Mouse (Mus musculus) midbrain, embryonic 10.5 days (tissue): ENCODE measurements around the gene Cep164. TPM values are rescaled to one million over a fixed set of nuclear protein-coding genes. Genes with fewer than 3 reads are reported as not detected.

ENCODE experiments used
- DNase-seq: peaks from one replicate; pipeline ENCODE4 v3.0.0-alpha.2; 2017; ENCODE audit warnings: low spot score
- H3K27ac ChIP-seq: fragments of 300-500 bp; sonication (generic); replicated peaks from 2 replicates; pipeline ENCODE4 v1.5.1; 2016; ENCODE audit warnings: mild to moderate bottlenecking
- H3K27me3 ChIP-seq: fragments of 300-500 bp; sonication (generic); 2 replicates; pipeline ENCODE4 v1.6.1; 2016; ENCODE audit warnings: low read depth, mild to moderate bottlenecking; ENCODE audit not compliant: poor library complexity, severe bottlenecking
- H3K36me3 ChIP-seq: fragments of 300-500 bp; sonication (generic); 2 replicates; pipeline ENCODE4 v1.6.1; 2016; ENCODE audit warnings: mild to moderate bottlenecking, moderate library complexity
- H3K4me1 ChIP-seq: fragments of 300-500 bp; sonication (generic); 2 replicates; pipeline ENCODE4 v1.6.1; 2016
- H3K4me3 ChIP-seq: fragments of 300-500 bp; sonication (generic); 2 replicates; pipeline ENCODE4 v1.5.1; 2016; ENCODE audit warnings: mild to moderate bottlenecking, moderate library complexity
- H3K9me3 ChIP-seq: fragments of 300-500 bp; sonication (generic); replicated peaks from 2 replicates; pipeline ENCODE4 v1.6.1; 2016; ENCODE audit warnings: mild to moderate bottlenecking
- WGBS: fragments of 180-500 bp; shearing (Covaris S2); methylation state at CpG from one replicate; pipeline ENCODE4 v1.1.7; 2016; 5-methylcytosine and 5-hydroxymethylcytosine counted together
- polyA plus RNA-seq: library from polyadenylated mRNA; unstranded; fragments of >200 nt; fragmentation: Nextera tagmentation; extraction: Ambion mirVana; gene quantifications from 2 replicates; pipeline ENCODE4 v1.2.1, GENCODE M21; 2016

The Cep164 gene
- polyA plus RNA-seq, 1 experiment from 2014 or later, result 17.0 TPM

- no peaks in the 10 kb centered on the region; the same call in 1 of the 2 replicates for H3K4me1 ChIP-seq
- H3K27ac ChIP-seq, result no peak overlapping the region
- no peak for DNase-seq
- H3K36me3 ChIP-seq, result peaks cover 56% of the 10 kb centered on the region
- H3K4me3 ChIP-seq, result no peak overlapping the region
- H3K27me3 ChIP-seq, result no peaks in the 10 kb centered on the region
- H3K9me3 ChIP-seq, result no peaks in the 10 kb centered on the region
- 88% methylated on average over 18 of the region's 18 CpGs for WGBS
These were observed 60.1 kb downstream of the Cep164 start for GRCm38 (mm10) chr9:45768421-45768820.

- Histone ChIP-seq H3K9me3 (no peaks in the 10 kb centered on the region), H3K4me1 (no peaks in the 10 kb centered on the region; the same call in 1 of the 2 replicates), H3K36me3 (peaks cover 48% of the 10 kb centered on the region), H3K27ac (no peak overlapping the region), H3K27me3 (no peaks in the 10 kb centered on the region), H3K4me3 (no peak overlapping the region)
- 89% methylated on average over 8 of the region's 8 CpGs for WGBS
- no peak for DNase-seq
These were observed 61.3 kb downstream of the Cep164 start for GRCm38 (mm10) chr9:45767155-45767554.

- Histone ChIP-seq H3K36me3 (peaks cover 38% of the 10 kb centered on the region), H3K27ac (no peak overlapping the region), H3K27me3 (no peaks in the 10 kb centered on the region), H3K9me3 (no peaks in the 10 kb centered on the region), H3K4me3 (no peak overlapping the region), H3K4me1 (no peaks in the 10 kb centered on the region; the same call in 1 of the 2 replicates)
- DNase-seq, result no peak
- WGBS, result 87% methylated on average over 6 of the region's 6 CpGs
These were observed 62.3 kb downstream of the Cep164 start for GRCm38 (mm10) chr9:45766195-45766594.

- no peak overlapping the region for H3K27ac ChIP-seq
- no peak overlapping the region for H3K4me3 ChIP-seq
- 40% methylated on average over 8 of the region's 8 CpGs for WGBS
- peaks cover 5% of the 10 kb centered on the region; the same call in 1 of the 2 replicates for H3K27me3 ChIP-seq
- DNase-seq, result peak; percentile 74
- H3K4me1 ChIP-seq, result no peaks in the 10 kb centered on the region
- H3K36me3 ChIP-seq, result no peaks in the 10 kb centered on the region
- H3K9me3 ChIP-seq, result no peaks in the 10 kb centered on the region
These were observed 73.9 kb downstream of the Cep164 start for GRCm38 (mm10) chr9:45754452-45755091.

GRCm38 (mm10) chr9:45749917-45750316, 78.6 kb downstream of the Cep164 start:
- Histone ChIP-seq H3K4me3 (no peak overlapping the region), H3K36me3 (no peaks in the 10 kb centered on the region), H3K4me1 (no peaks in the 10 kb centered on the region), H3K27me3 (no peaks in the 10 kb centered on the region), H3K9me3 (no peaks in the 10 kb centered on the region), H3K27ac (no peak overlapping the region)
- WGBS, result 89% methylated on average over 4 of the region's 4 CpGs
- no peak for DNase-seq

GRCm38 (mm10) chr9:45745451-45745850, 83.0 kb downstream of the Cep164 start:
- no peaks in the 10 kb centered on the region for H3K36me3 ChIP-seq
- H3K4me1 ChIP-seq, result 0 out of 2 replicates have a peak, but pooled peaks cover under 1% of the 10 kb centered on the region
- H3K27me3 ChIP-seq, result no peaks in the 10 kb centered on the region
- no peaks in the 10 kb centered on the region for H3K9me3 ChIP-seq
- WGBS, result 82% methylated on average over 7 of the region's 7 CpGs
- H3K27ac ChIP-seq, result 0 out of 2 replicates have a peak overlapping the region, but pooled peaks have one; percentile 9
- DNase-seq, result no peak
- no peak overlapping the region for H3K4me3 ChIP-seq

GRCm38 (mm10) chr9:45740584-45740980, 87.9 kb downstream of the Cep164 start:
- Histone ChIP-seq H3K4me1 (peaks cover 17% of the 10 kb centered on the region), H3K27ac (0 out of 2 replicates have a peak overlapping the region, but pooled peaks have one; percentile 39), H3K4me3 (no peak overlapping the region), H3K27me3 (no peaks in the 10 kb centered on the region), H3K36me3 (no peaks in the 10 kb centered on the region), H3K9me3 (no peaks in the 10 kb centered on the region)
- WGBS, result 80% methylated on average over 2 of the region's 2 CpGs
- DNase-seq, result peak; percentile 34

GRCm38 (mm10) chr9:45739702-45740583, 88.5 kb downstream of the Cep164 start:
- H3K9me3 ChIP-seq, result no peaks in the 10 kb centered on the region
- H3K36me3 ChIP-seq, result no peaks in the 10 kb centered on the region
- no peak overlapping the region for H3K4me3 ChIP-seq
- peaks cover 17% of the 10 kb centered on the region for H3K4me1 ChIP-seq
- no peaks in the 10 kb centered on the region for H3K27me3 ChIP-seq
- H3K27ac ChIP-seq, result 0 out of 2 replicates have a peak overlapping the region, but pooled peaks have one; percentile 39
- 80% methylated on average over 17 of the region's 17 CpGs for WGBS
- DNase-seq, result no peak

- Histone ChIP-seq H3K4me3 (no peak overlapping the region), H3K9me3 (no peaks in the 10 kb centered on the region), H3K36me3 (no peaks in the 10 kb centered on the region), H3K4me1 (peaks cover 17% of the 10 kb centered on the region), H3K27me3 (no peaks in the 10 kb centered on the region), H3K27ac (peak overlapping the region; percentile 24; the same call in 1 of the 2 replicates)
- no peak for DNase-seq
- WGBS, result 77% methylated on average over 12 of the region's 12 CpGs
These were observed 89.3 kb downstream of the Cep164 start for GRCm38 (mm10) chr9:45739001-45739701.

GRCm38 (mm10) chr9:45733246-45733645, 95.2 kb downstream of the Cep164 start:
- DNase-seq, result no peak
- no peaks in the 10 kb centered on the region for H3K27me3 ChIP-seq
- no peaks in the 10 kb centered on the region for H3K36me3 ChIP-seq
- H3K4me3 ChIP-seq, result no peak overlapping the region
- no peaks in the 10 kb centered on the region for H3K9me3 ChIP-seq
- no peaks in the 10 kb centered on the region for H3K4me1 ChIP-seq
- WGBS, result 76% methylated on average over 6 of the region's 6 CpGs
- no peak overlapping the region for H3K27ac ChIP-seq

GRCm38 (mm10) chr9:45731851-45732250, 96.6 kb downstream of the Cep164 start:
- H3K27ac ChIP-seq, result no peak overlapping the region; the same call in 1 of the 2 replicates
- H3K4me1 ChIP-seq, result no peaks in the 10 kb centered on the region
- no peak overlapping the region for H3K4me3 ChIP-seq
- DNase-seq, result no peak
- H3K36me3 ChIP-seq, result no peaks in the 10 kb centered on the region
- no peaks in the 10 kb centered on the region for H3K9me3 ChIP-seq
- WGBS, result 87% methylated on average over 5 of the region's 5 CpGs
- no peaks in the 10 kb centered on the region for H3K27me3 ChIP-seq

GRCm38 (mm10) chr9:45719997-45720396, 108.5 kb downstream of the Cep164 start:
- Histone ChIP-seq H3K4me1 (no peaks in the 10 kb centered on the region), H3K27ac (no peak overlapping the region), H3K27me3 (no peaks in the 10 kb centered on the region), H3K9me3 (no peaks in the 10 kb centered on the region), H3K4me3 (no peak overlapping the region), H3K36me3 (no peaks in the 10 kb centered on the region)
- 85% methylated on average over 7 of the region's 7 CpGs for WGBS
- DNase-seq, result no peak
